In the genomic region with DNA sequence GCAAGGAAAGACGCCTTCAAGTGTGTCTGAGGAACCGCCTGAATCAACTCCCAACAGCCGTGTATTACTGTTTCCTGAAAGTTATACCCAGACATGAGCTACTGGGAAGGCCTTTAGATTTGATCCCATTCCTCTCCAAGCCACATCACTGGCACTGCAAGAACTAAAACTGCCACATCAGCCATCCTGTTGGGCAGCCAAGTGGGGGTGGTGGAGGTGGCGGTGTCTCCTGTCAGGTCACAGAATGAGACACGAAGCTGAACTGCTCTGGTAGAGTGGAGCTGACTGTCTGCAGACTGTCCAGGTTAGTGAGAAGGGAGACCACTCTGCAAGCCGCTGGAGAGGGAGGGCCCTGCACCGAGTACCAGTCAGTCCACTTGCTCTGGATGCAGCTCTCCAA, we compare ENCODE assay signal across 16 mouse cellular contexts. TPM values are rescaled to one million over a fixed set of nuclear protein-coding genes. Genes with fewer than 3 reads are reported as not detected.
"Had no signal": no experiment of that assay in that cellular context is flagged by ENCODE, and none has a peak within 500 bp of the region (broad histone marks: within the 10 kb centered on the region; RNA-seq: fewer than 3 reads in every experiment).

No protein-coding gene starts in this region.

- DNase-seq: kidney, postnatal 14 days; left cerebral cortex, postnatal 4 days; lung, postnatal 10 days; lung, postnatal 4 days; right cerebral cortex, adult 18-20 months; right cerebral cortex, postnatal 25 days; thymus, postnatal 4 days had no signal

- H3K9ac ChIP-seq: liver, embryonic 15.5 days; midbrain, embryonic 13.5 days; neural tube, embryonic 15.5 days had no signal

- H3K9me3 ChIP-seq: liver, embryonic 15.5 days; midbrain, embryonic 13.5 days; neural tube, embryonic 15.5 days had no signal

- ATAC-seq: intestine, embryonic 16.5 days; midbrain, embryonic 13.5 days had no signal

- H3K4me3 ChIP-seq: liver, embryonic 15.5 days; midbrain, embryonic 13.5 days; myocyte; neural tube, embryonic 15.5 days had no signal

- H3K27ac ChIP-seq: liver, embryonic 15.5 days; midbrain, embryonic 13.5 days; neural tube, embryonic 15.5 days; stomach, postnatal 0 days had no signal

- H3K4me2 ChIP-seq: liver, embryonic 15.5 days; midbrain, embryonic 13.5 days; neural tube, embryonic 15.5 days had no signal

- H3K27me3 ChIP-seq: liver, embryonic 15.5 days; midbrain, embryonic 13.5 days; neural tube, embryonic 15.5 days had no signal

RNA-seq across cellular contexts. Expression of gene Spata21, which starts 34.5 kb away (rescaled TPM):
- total RNA-seq: megakaryocyte-erythroid progenitor cell, adult 5-6 weeks had no signal
- polyA plus RNA-seq: intestine, embryonic 16.5 days; large intestine, adult 2 months; liver, embryonic 15.5 days; midbrain, embryonic 13.5 days; myocyte; neural tube, embryonic 11.5 days had no signal
